33 mouse cellular contexts compared by ENCODE assay signal in genomic region chr4:149499790-149500189, GRCm38 (mm10). TPM values are rescaled to one million over a fixed set of nuclear protein-coding genes. Genes with fewer than 3 reads are reported as not detected.
DNase-seq lines count a peak whose midpoint lies in the region; ATAC-seq lines count a peak whose summit lies in the region.
"Had no signal": no experiment of that assay in that cellular context is flagged by ENCODE, and none has a peak within 500 bp of the region (broad histone marks: within the 10 kb centered on the region; RNA-seq: fewer than 3 reads in every experiment).

No protein-coding gene starts in this region.

- 0 out of 2 replicates have a peak overlapping the region, but pooled peaks have one; percentile 0 for H3K27ac ChIP-seq in hindbrain, embryonic 12.5 days
- no peak overlapping the region for H3K27ac ChIP-seq in hindbrain, embryonic 13.5 days
- H3K27ac ChIP-seq: embryonic facial prominence, embryonic 12.5 days; embryonic facial prominence, embryonic 15.5 days; forebrain, embryonic 12.5 days; forebrain, embryonic 15.5 days; hindbrain, embryonic 10.5 days; hindbrain, embryonic 15.5 days had no signal

- H3K4me3 ChIP-seq in hindbrain, embryonic 12.5 days: no peak overlapping the region
- no peak overlapping the region for H3K4me3 ChIP-seq in hindbrain, embryonic 13.5 days
- H3K4me3 ChIP-seq: embryonic facial prominence, embryonic 12.5 days; embryonic facial prominence, embryonic 15.5 days; forebrain, embryonic 12.5 days; forebrain, embryonic 15.5 days; hindbrain, embryonic 10.5 days; hindbrain, embryonic 15.5 days had no signal

- ATAC-seq in hindbrain, embryonic 12.5 days (ENCODE audit: low FRiP score): no peak
- no peak for ATAC-seq in hindbrain, embryonic 13.5 days (ENCODE audit: low FRiP score)
- peak; percentile 46; the same call in 1 of the 2 replicates for ATAC-seq in common myeloid progenitor, adult 5-6 weeks (replicated peaks; ENCODE audit: low read depth, poor library complexity, severe bottlenecking)
- ATAC-seq in megakaryocyte progenitor cell, adult 5-6 weeks (replicated peaks; ENCODE audit: poor library complexity): 0 out of 2 replicates have a peak, but pooled peaks have one; percentile 23
- ATAC-seq: forebrain, embryonic 15.5 days; Patski had no signal

- H3K4me2 ChIP-seq in hindbrain, embryonic 12.5 days (replicated peaks): no peak overlapping the region
- H3K4me2 ChIP-seq in hindbrain, embryonic 13.5 days: no peak overlapping the region
- H3K4me2 ChIP-seq: embryonic facial prominence, embryonic 12.5 days; embryonic facial prominence, embryonic 15.5 days; forebrain, embryonic 12.5 days; forebrain, embryonic 15.5 days; heart, embryonic 11.5 days; hindbrain, embryonic 15.5 days had no signal

- H3K9me3 ChIP-seq in hindbrain, embryonic 12.5 days (replicated peaks): no peaks in the 10 kb centered on the region
- no peaks in the 10 kb centered on the region for H3K9me3 ChIP-seq in hindbrain, embryonic 13.5 days
- H3K9me3 ChIP-seq: embryonic facial prominence, embryonic 12.5 days; embryonic facial prominence, embryonic 15.5 days; forebrain, embryonic 12.5 days; forebrain, embryonic 15.5 days; G1E; hindbrain, embryonic 10.5 days; hindbrain, embryonic 15.5 days had no signal

- no peak overlapping the region for H3K9ac ChIP-seq in hindbrain, embryonic 12.5 days
- H3K9ac ChIP-seq in hindbrain, embryonic 13.5 days: no peak overlapping the region
- H3K9ac ChIP-seq: embryonic facial prominence, embryonic 12.5 days; embryonic facial prominence, embryonic 15.5 days; forebrain, embryonic 12.5 days; forebrain, embryonic 15.5 days; hindbrain, embryonic 15.5 days had no signal

- H3K36me3 ChIP-seq in hindbrain, embryonic 12.5 days: peaks cover 55% of the 10 kb centered on the region
- peaks cover 72% of the 10 kb centered on the region for H3K36me3 ChIP-seq in hindbrain, embryonic 13.5 days

- H3K4me1 ChIP-seq in hindbrain, embryonic 12.5 days: peaks cover 13% of the 10 kb centered on the region
- H3K4me1 ChIP-seq in hindbrain, embryonic 13.5 days (replicated peaks): no peaks in the 10 kb centered on the region; the same call in 1 of the 2 replicates
- H3K4me1 ChIP-seq: embryonic facial prominence, embryonic 12.5 days; embryonic facial prominence, embryonic 15.5 days; hindbrain, embryonic 15.5 days had no signal

- WGBS in hindbrain, embryonic 12.5 days: 72% methylated on average over 5 of the region's 5 CpGs
- WGBS in hindbrain, embryonic 13.5 days: 73% methylated on average over 5 of the region's 5 CpGs

- peak; percentile 18 for DNase-seq in 416B (ENCODE audit: low read depth)
- no peak for DNase-seq in heart, postnatal 4 days
- DNase-seq in thymus, postnatal 14 days: no peak
- no peak for DNase-seq in kidney, adult 11 months
- DNase-seq: adrenal gland, adult 2 months; B cell, adult 2 months; cerebellum, adult 11-12 months; cerebellum, adult 8-10 months; cerebellum, postnatal 14 days; gastrocnemius, postnatal 10 days; gastrocnemius, postnatal 36 days; heart, adult 11 months had no signal

- no peaks in the 10 kb centered on the region for H3K27me3 ChIP-seq in hindbrain, embryonic 12.5 days
- no peaks in the 10 kb centered on the region for H3K27me3 ChIP-seq in hindbrain, embryonic 13.5 days
- H3K27me3 ChIP-seq: CH12.LX; embryonic facial prominence, embryonic 12.5 days; embryonic facial prominence, embryonic 15.5 days; forebrain, embryonic 12.5 days; forebrain, embryonic 15.5 days; hindbrain, embryonic 15.5 days; Patski had no signal

RNA-seq across cellular contexts. Expression of gene Lzic, which starts 14.8 kb away (rescaled TPM):
- polyA plus RNA-seq in hindbrain, embryonic 12.5 days (2016; fragmentation: Nextera tagmentation; extraction: Ambion mirVana): 46.7 and 46.8 TPM in 2 replicates
- polyA plus RNA-seq in hindbrain, embryonic 13.5 days (2015; fragmentation: Nextera tagmentation; extraction: Ambion mirVana): 42.4 and 45.1 TPM in 2 replicates
- 37.7 and 83.2 TPM in 2 replicates for total RNA-seq in common myeloid progenitor, adult 5-6 weeks (2017)
- total RNA-seq in megakaryocyte progenitor cell, adult 5-6 weeks (2015): 25.2 and 26.8 TPM in 2 replicates
- 81.4 and 111 TPM in 2 replicates for total RNA-seq in megakaryocyte progenitor cell, adult 5-6 weeks (2017)
- 10 to 100 TPM; 43.4 to 46.8 TPM for total RNA-seq in heart, postnatal 4 days (2021)

RNA-seq across cellular contexts. Expression of gene Nmnat1, which starts 14.8 kb away (rescaled TPM):
- 12.1 and 13.8 TPM in 2 replicates for polyA plus RNA-seq in hindbrain, embryonic 12.5 days (2016; fragmentation: Nextera tagmentation; extraction: Ambion mirVana)
- 9.2 and 10.3 TPM in 2 replicates for polyA plus RNA-seq in hindbrain, embryonic 13.5 days (2015; fragmentation: Nextera tagmentation; extraction: Ambion mirVana)
- total RNA-seq in common myeloid progenitor, adult 5-6 weeks (2017): 11.3 and 15.5 TPM in 2 replicates
- 7.4 and 8.0 TPM in 2 replicates for total RNA-seq in megakaryocyte progenitor cell, adult 5-6 weeks (2015)
- 12.4 and 14.4 TPM in 2 replicates for total RNA-seq in megakaryocyte progenitor cell, adult 5-6 weeks (2017)
- total RNA-seq in heart, postnatal 4 days (2021): 10 to 100 TPM; 12.7 to 14.8 TPM

RNA-seq across cellular contexts. Expression of gene Ctnnbip1, which starts 18.2 kb away (rescaled TPM):
- 79.0 and 87.1 TPM in 2 replicates for polyA plus RNA-seq in hindbrain, embryonic 12.5 days (2016; fragmentation: Nextera tagmentation; extraction: Ambion mirVana)
- 85.3 and 85.4 TPM in 2 replicates for polyA plus RNA-seq in hindbrain, embryonic 13.5 days (2015; fragmentation: Nextera tagmentation; extraction: Ambion mirVana)
- 4.7 and 6.6 TPM in 2 replicates for total RNA-seq in common myeloid progenitor, adult 5-6 weeks (2017)
- 2.2 and 3.4 TPM in 2 replicates for total RNA-seq in megakaryocyte progenitor cell, adult 5-6 weeks (2015)
- total RNA-seq in megakaryocyte progenitor cell, adult 5-6 weeks (2017): 1.6 and 3.4 TPM in 2 replicates
- total RNA-seq in heart, postnatal 4 days (2021): 10 to 100 TPM; 60.5 to 66.4 TPM

RNA-seq across cellular contexts. Expression of gene Tmem274, which starts 22.6 kb away (rescaled TPM):
- polyA plus RNA-seq in hindbrain, embryonic 12.5 days (2016; fragmentation: Nextera tagmentation; extraction: Ambion mirVana): 0.37 and 0.40 TPM in 2 replicates
- polyA plus RNA-seq in hindbrain, embryonic 13.5 days (2015; fragmentation: Nextera tagmentation; extraction: Ambion mirVana): 0.69 TPM in 1 of 2 replicates, not detected in the other
- total RNA-seq in common myeloid progenitor, adult 5-6 weeks (2017): not detected in 2 replicates
- total RNA-seq in megakaryocyte progenitor cell, adult 5-6 weeks (2015): not detected in 2 replicates
- not detected in 2 replicates for total RNA-seq in megakaryocyte progenitor cell, adult 5-6 weeks (2017)
- total RNA-seq in heart, postnatal 4 days (2021): not detected
- total RNA-seq: adrenal gland, adult 2 months; adrenal gland, postnatal 14 days; adrenal gland, postnatal 4 days; CH12.LX; G1E; gastrocnemius, adult 18-20 months; gastrocnemius, postnatal 10 days; gastrocnemius, postnatal 36 days; heart, adult 8-10 months; heart, postnatal 25 days had no signal
- polyA plus RNA-seq: adrenal gland, adult 2 months; G1E; heart, embryonic 11.5 days; heart, embryonic 14.5 days; intestine, embryonic 14.5 days; Patski had no signal

RNA-seq across cellular contexts. Expression of gene Rbp7, which starts 45.0 kb away (rescaled TPM):
- polyA plus RNA-seq in hindbrain, embryonic 12.5 days (2016; fragmentation: Nextera tagmentation; extraction: Ambion mirVana): not detected in 2 replicates
- not detected in 2 replicates for polyA plus RNA-seq in hindbrain, embryonic 13.5 days (2015; fragmentation: Nextera tagmentation; extraction: Ambion mirVana)
- not detected in 2 replicates for total RNA-seq in common myeloid progenitor, adult 5-6 weeks (2017)
- not detected in 2 replicates for total RNA-seq in megakaryocyte progenitor cell, adult 5-6 weeks (2015)
- not detected in 2 replicates for total RNA-seq in megakaryocyte progenitor cell, adult 5-6 weeks (2017)
- 10 to 100 TPM; 38.9 to 39.6 TPM for total RNA-seq in heart, postnatal 4 days (2021)
- total RNA-seq: CH12.LX, G1E had no signal
- polyA plus RNA-seq: forebrain, embryonic 12.5 days; forebrain, embryonic 15.5 days; G1E; hindbrain, embryonic 10.5 days; hindbrain, embryonic 15.5 days; Patski had no signal

Comparison
In these comparisons a context has a peak if more than half of its experiments do, and no peak if none do; other contexts are left out.
1. ATAC-seq: peak in common myeloid progenitor, adult 5-6 weeks (single experiment) and megakaryocyte progenitor cell, adult 5-6 weeks (single experiment); none in hindbrain, embryonic 12.5 days (single experiment) and hindbrain, embryonic 13.5 days (single experiment).